Mouse (Mus musculus) R1 (cell line): ENCODE data around the gene Myo1e.
A peak's percentile ranks its signal among the peaks of the same experiment; 100 is the strongest.

ENCODE experiments used
- DNase-seq: peaks from one replicate; pipeline ENCODE4 v3.0.0-alpha.2; 2018; ENCODE audit warnings: low read depth, low spot score

The Myo1e gene

DNA sequence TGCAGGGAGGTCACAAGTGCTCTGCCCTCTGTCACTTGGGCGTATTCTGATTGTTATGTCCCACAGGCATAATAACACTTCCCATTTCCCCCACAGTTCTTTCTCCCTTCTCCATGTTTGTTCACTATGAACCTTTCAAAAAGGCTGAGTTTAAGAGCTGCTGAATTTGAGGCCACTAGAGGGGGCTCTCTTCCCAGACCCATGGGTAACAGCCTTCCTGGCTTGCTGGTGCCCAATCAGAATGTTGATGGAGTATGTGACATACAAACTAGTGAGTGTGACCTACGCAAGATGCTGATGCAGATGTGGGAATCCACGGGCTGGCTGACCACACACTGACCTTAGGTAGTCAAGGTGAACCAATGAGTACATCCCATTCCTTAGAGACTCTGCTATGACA is 201.6 kb downstream of the Myo1e start:
- peak; percentile 78 for DNase-seq

GRCm38 (mm10) chr9:70409743-70410142 is 202.6 kb downstream of the Myo1e start:
- DNase-seq = no peak

- DNase-seq = no peak
Observed at GRCm38 (mm10) chr9:70410668-70411067, 203.5 kb downstream of the Myo1e start.

DNA sequence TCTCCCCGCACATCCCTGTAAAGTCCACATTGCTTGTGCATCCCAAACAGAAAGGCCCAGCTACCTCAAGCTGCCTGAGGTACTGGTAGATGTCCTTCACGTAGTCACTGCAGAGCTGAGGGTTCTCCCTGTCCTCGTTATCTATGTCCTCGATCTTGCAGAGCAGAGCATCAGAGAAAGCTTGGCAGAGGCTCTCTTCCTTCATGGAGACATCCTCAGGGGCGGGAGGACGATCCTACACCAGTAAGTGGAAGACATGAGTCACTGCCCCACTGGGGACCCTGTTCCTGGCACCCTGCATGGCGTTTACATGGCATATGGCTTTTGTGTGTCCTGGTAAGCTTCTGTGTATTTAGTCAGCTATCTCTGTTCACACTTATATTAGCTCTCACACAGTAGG is 205.9 kb downstream of the Myo1e start:
- no peak for DNase-seq

DNA sequence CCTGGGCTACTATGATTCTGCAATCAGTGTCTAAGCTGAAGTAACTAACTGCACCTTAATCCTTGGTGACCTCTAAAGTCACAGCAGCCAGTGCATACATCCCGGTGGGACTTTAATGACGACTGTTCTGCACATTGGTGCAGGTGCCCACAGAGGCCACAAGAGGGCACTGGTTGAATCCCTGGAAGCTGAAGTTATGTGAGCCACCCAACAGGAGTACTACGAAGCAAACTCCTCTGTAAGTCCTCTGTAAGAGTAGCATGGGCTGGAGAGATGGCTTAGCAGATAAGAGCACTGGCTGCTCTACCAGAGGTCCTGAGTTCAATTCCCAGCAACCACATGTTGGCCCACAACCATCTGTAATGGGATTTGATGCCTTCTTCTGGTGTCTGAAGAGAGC is 209.3 kb downstream of the Myo1e start:
- peak; percentile 91 for DNase-seq

DNA sequence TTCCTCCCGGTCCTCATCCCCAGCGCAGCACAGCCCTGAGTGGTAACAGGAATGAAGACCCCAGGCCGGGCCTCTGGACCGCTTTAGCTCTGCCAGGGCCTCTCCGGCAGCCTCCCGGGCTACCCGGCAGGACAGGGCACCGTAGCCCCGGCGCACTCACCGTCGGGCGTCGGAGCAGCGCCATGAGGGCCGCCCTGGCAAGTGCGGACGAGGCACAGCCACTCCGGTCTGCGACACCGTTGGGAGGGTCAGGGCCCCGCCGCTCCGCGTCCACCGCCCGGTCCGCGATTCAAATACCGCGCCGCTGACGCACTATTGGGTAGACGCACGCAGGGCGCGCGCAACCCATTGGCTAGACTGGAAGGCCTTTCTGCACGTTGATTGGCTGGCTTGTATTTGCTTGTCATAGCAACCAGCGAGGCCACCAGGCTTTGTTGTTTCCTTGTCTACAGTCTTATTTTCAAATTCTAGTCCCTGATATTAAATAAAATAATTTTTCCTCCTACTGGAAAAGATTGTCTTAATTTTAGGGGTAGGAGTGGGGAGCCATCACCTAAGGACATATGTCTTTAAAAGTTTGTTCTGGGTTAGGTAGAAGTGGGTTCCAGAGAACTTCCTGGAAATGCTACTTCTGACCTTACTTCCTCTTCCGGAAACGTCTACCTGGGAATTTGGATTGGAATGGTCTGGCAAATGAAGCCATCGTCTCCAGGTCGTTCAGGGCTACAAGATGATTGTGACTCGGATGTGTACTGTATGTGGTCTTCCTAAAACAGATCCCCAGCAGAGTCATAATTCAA is 214.3 kb downstream of the Myo1e start, which contains the start of gene Ccnb2:
Gene Ccnb2 (minus strand): TSS at position 291 of the 800 bp plus-strand sequence.
- peak; percentile 96 for DNase-seq

GRCm38 (mm10) chr9:70422661-70423060 is 215.5 kb downstream of the Myo1e start:
- no peak for DNase-seq

DNA sequence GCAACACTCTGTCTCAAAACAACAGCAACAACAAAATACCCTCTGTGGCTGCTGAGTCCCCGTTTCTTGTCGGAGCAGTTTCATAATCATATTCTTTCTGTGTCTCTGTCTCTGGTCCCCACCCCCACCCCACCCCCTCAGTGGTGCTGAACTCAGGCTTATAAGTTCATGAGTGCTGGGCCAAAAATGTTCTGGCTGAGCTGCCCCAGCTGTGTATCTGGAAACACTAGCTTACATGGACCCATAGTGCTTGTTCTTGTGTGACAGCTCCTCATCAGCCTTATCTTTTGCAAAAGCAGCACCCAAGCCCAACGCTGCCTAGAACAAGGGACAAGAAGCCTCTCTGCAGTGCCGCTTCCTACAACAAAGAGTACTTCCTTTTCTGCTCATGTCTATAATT is 232.8 kb downstream of the Myo1e start:
- no peak for DNase-seq

DNA sequence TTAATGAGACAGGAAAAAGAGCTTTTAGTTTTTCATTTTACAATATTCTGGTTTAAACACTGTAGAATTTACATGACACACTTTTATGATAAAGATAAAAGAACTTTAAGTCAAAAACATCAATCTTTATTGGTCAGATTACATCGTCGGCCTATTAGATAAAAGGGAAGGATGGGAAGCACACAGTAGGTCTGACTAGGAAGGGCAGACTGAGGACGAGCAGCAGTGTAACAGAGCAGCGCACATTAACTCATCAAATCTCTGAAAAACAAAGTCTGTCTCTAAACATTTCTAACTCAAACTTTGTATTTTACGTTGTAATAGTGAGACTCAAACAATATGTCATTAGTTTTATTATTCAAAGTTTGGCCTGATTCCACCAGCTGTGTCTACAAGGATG is 241.9 kb downstream of the Myo1e start:
- no peak for DNase-seq
